Mouse (Mus musculus) kidney, embryonic 14.5 days (tissue): ENCODE measurements at regions not wholly inside any gene's neighbourhood (a gene's known extent, or its start where the extent isn't known, plus 50 kb on each side); places are given as distances from the start of the nearest gene placed in this dataset.

ENCODE experiments used
- ATAC-seq: fragments of 200-750 bp; cut with Nextera tagmentation; 2 replicates; pipeline ENCODE4 v1.8.0; 2017; ENCODE audit warnings: moderate number of reproducible peaks, mild to moderate bottlenecking, moderate TSS enrichment, moderate library complexity; ENCODE audit not compliant: low FRiP score, low TSS enrichment
- H3K27ac ChIP-seq: fragments of 300-500 bp; sonication (generic); 2 replicates; pipeline ENCODE4 v1.5.1; 2014; ENCODE audit warnings: low read depth, mild to moderate bottlenecking, low read length, moderate library complexity, mixed read lengths
- H3K27me3 ChIP-seq: fragments of 300-500 bp; sonication (generic); 2 replicates; pipeline ENCODE4 v1.6.1; 2014; ENCODE audit warnings: mild to moderate bottlenecking, low read length; ENCODE audit not compliant: control insufficient read depth, insufficient read depth
- H3K36me3 ChIP-seq: fragments of 300-500 bp; sonication (generic); 2 replicates; pipeline ENCODE4 v1.6.1; 2014; ENCODE audit warnings: low read length, mixed read lengths; ENCODE audit not compliant: control insufficient read depth, insufficient read depth
- H3K4me1 ChIP-seq: fragments of 300-500 bp; sonication (generic); 2 replicates; pipeline ENCODE4 v1.6.1; 2014; ENCODE audit warnings: low read length, mixed read lengths; ENCODE audit not compliant: control insufficient read depth, insufficient read depth
- H3K4me2 ChIP-seq: fragments of 300-500 bp; sonication (generic); replicated peaks from 2 replicates; pipeline ENCODE4 v1.6.1; 2014; ENCODE audit warnings: low read depth, mild to moderate bottlenecking, low read length
- H3K4me3 ChIP-seq: fragments of 300-500 bp; sonication (generic); 2 replicates; pipeline ENCODE4 v1.5.1; 2014; ENCODE audit warnings: mild to moderate bottlenecking, low read length
- H3K9ac ChIP-seq: fragments of 300-500 bp; sonication (generic); 2 replicates; pipeline ENCODE4 v1.6.1; 2014; ENCODE audit warnings: low read depth, mild to moderate bottlenecking, low read length, moderate library complexity
- H3K9me3 ChIP-seq: fragments of 300-500 bp; sonication (generic); 2 replicates; pipeline ENCODE4 v1.6.1; 2016; ENCODE audit warnings: low read length; ENCODE audit not compliant: control insufficient read depth
- WGBS: fragments of 180-500 bp; shearing (Covaris S2); extraction: QIAGEN DNeasy Blood & Tissue Kit; methylation state at CpG from one replicate; pipeline ENCODE4 v1.1.7; 2014; 5-methylcytosine and 5-hydroxymethylcytosine counted together

DNA sequence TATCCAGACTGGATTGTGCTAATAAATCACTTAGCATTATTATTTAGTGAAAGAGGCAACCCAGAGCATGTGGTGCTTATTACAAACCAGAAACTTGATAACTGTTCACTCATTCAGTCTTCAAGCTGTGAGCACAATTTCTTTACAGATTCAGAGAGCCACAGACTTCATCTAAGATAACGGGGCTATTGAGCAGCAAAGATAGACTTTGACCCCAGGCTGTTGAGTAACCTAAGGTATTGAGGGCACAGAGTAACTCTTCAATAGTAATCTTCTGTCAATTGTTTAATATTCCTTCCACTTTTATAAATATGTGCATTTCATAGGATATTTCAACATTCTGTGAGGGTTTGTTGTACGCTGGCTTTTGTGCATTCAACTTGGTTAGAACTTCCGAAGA is 76.5 kb upstream of the Cyyr1 start:
- Histone ChIP-seq H3K9me3 (no peaks in the 10 kb centered on the region), H3K27me3 (no peaks in the 10 kb centered on the region), H3K4me1 (no peaks in the 10 kb centered on the region), H3K36me3 (no peaks in the 10 kb centered on the region), H3K4me3 (no peak overlapping the region), H3K4me2 (no peak overlapping the region), H3K9ac (no peak overlapping the region), H3K27ac (no peak overlapping the region)
- WGBS: 96% methylated on average over 3 of the region's 3 CpGs
- ATAC-seq: no peak

DNA sequence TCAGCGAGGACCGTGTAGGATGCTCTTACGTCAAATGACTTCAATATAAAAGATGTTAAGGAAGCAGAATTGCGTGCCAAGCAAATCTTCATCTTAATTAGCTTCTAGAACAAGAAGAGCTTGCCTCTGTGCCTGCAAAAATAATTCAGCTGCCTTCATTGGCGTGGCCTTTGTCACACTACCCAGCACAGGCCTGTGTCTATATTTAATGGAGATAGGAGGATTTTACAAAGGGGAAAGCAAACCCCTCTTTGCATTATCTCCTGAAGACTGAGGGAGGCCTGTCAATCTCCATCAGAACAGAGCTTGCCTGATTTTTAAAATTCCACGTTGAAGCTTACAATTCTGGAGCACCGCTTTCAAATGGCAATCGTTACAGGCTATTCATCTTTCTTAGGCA is 71.3 kb upstream of the Cyyr1 start:
- H3K4me1 ChIP-seq: no peaks in the 10 kb centered on the region
- H3K27me3 ChIP-seq: no peaks in the 10 kb centered on the region
- WGBS: 76% methylated on average over 8 of the region's 8 CpGs
- H3K36me3 ChIP-seq: no peaks in the 10 kb centered on the region
- no peaks in the 10 kb centered on the region for H3K9me3 ChIP-seq
- H3K4me2 ChIP-seq: no peak overlapping the region
- ATAC-seq: no peak
- no peak overlapping the region for H3K27ac ChIP-seq
- no peak overlapping the region for H3K4me3 ChIP-seq
- H3K9ac ChIP-seq: no peak overlapping the region

DNA sequence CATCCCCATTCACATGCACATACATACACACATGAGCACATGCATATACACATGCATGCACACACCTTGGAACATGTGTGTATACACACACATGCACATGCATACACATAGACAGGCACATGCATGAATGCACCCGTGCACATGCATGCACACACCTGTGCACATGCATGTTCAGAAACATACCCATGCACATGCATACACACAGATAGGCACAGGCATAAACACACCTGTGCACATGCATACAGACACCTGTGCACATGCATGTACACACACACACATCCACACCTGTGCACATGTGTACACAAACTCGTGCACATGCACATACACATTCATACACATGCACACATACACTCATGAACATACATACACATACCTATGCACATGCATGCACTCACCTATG is 50.9 kb upstream of the Cyyr1 start:
- H3K4me3 ChIP-seq: no peak overlapping the region
- H3K4me2 ChIP-seq: no peak overlapping the region
- H3K36me3 ChIP-seq: no peaks in the 10 kb centered on the region
- H3K27me3 ChIP-seq: no peaks in the 10 kb centered on the region
- no peaks in the 10 kb centered on the region for H3K9me3 ChIP-seq
- ATAC-seq: no peak
- 78% methylated on average over 2 of the region's 2 CpGs for WGBS
- H3K27ac ChIP-seq: no peak overlapping the region
- no peaks in the 10 kb centered on the region for H3K4me1 ChIP-seq
- H3K9ac ChIP-seq: no peak overlapping the region
